Mouse (Mus musculus) left cerebral cortex, postnatal 10 days (tissue): ENCODE data around the gene Rfwd3. TPM values are rescaled to one million over a fixed set of nuclear protein-coding genes. Genes with fewer than 3 reads are reported as not detected.
A peak's percentile ranks its signal among the peaks of the same experiment; 100 is the strongest.
"Not testable (repeated sequence)": the region's sequence is repeated elsewhere in the genome, so short reads cannot be mapped to it uniquely, and the experiment has no call there.

Experiments
- DNase-seq, 2 experiments: peaks; one replicate each; pipeline ENCODE4 v3.0.0; 2021 to 2022; ENCODE audit warnings: low spot score in 2 of 2, mixed read lengths in 1 of 2; ENCODE audit errors: extremely low spot score in 1 of 2
- intact Hi-C: fragments of 180-260 bp; cut with DNase I; formaldehyde crosslinking; loops from one replicate; pipeline ENCODE4 v1.15.1; 2025
- total RNA-seq, 2 experiments: library from RNA; stranded (reverse); gene quantifications; 2 replicates each; pipeline ENCODE4 v1.2.3; 2021

The Rfwd3 gene
- total RNA-seq, 2 experiments from 2014 or later: 17.4 to 17.7 TPM

DNA sequence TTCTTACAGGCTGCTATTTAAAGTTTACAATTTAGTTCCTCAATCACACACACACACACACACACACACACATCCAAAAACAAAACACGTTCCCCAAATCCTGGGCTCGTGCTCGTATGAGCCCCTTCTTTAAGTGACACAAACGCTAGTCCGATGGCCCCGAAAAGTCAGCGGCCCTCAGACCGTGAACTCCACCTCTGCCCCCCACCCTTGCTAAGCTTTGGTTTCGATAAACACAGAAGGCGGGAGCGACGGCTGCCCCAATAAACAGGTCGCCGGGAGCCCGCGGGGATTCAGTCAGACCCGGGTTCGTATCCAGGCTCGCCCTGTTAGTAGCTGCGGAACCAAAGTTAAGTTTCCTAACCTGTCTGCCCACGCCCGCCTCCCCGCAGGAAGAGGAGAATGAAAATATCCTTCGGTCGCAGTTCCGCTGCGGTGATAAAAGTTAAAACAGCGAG lies 630 bp downstream of the Rfwd3 start:
- intact Hi-C loops: no loop called here
- peak; percentile 4 to 62 for DNase-seq

DNA sequence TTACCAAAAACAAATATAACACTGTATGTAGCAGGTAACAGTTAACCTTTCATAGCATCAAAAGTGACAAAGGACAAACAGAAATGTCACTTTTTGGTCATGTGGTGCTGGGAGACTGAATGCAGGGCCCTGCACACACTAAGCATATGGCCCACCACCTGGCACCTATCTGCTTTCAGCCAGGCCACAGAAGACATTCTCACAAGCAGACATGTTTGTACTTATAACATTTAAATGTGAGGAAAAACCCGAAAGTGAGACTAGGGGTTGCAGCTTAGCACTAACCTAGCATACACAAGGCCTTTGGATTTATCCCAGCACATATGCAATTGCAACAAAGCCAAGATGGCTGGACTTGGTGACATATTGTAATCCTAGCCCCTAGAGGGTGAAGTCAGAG lies 2.0 kb downstream of the Rfwd3 start:
- intact Hi-C loops: no loop called here
- no peak for DNase-seq

GRCm38 (mm10) chr8:111291733-111292132 lies 8.3 kb downstream of the Rfwd3 start:
- no peak for DNase-seq
- intact Hi-C loops: no loop called here

DNA sequence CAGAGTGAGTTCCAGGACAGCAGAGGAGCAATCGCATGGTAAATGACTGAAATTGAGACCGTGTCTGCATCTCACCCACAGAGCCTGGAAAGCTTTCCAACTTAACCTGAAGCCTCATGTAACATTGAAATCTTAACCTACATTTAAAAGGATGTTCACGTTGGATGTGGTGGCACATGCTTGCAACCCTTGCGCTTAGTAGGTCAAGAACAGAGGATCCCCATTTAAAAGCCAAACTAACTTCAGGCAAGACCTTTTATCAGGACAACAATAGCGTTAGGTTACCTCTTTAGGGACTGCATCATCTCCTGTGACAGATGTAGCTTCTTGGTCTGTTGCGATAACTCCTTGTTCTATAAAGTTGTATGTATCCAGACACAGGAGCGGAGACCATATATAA lies 9.4 kb downstream of the Rfwd3 start:
- intact Hi-C loops: no loop called here
- no peak for DNase-seq

- no peak for DNase-seq
- intact Hi-C loops: no loop called here
Observed at GRCm38 (mm10) chr8:111285603-111286002, 14.4 kb downstream of the Rfwd3 start.

DNA sequence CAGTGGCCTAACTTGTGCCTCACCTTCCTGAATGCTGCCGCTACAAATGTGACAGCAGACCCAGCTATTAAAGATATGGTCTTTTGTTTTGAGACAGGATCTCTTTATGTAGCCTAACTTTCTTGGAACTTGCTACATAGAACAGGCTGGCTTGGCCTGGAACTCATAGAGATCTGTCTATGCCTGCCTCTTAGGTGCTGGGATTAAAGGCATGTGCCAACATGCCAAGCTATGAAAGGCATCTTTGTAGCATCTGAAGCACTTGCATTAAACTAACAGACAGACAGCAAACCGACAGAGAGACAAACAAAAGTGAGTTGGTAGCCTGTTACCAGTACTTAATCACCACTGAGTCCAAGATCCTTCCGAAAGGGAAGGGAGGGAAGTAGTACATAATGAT lies 17.9 kb downstream of the Rfwd3 start:
- intact Hi-C loops: no loop called here
- no peak for DNase-seq

- intact Hi-C loops: loop anchor here (10.0 kb wide), 1 partner anchor 93 kb away; no protein-coding TSS in a partner anchor
- DNase-seq: no peak
Observed at GRCm38 (mm10) chr8:111268277-111268676, 31.7 kb downstream of the Rfwd3 start.

- DNase-seq: not testable (repeated sequence)
- intact Hi-C loops: loop anchor here (10.0 kb wide), 1 partner anchor 91 kb away; no protein-coding TSS in a partner anchor
Observed at GRCm38 (mm10) chr8:111266161-111266560, 33.9 kb downstream of the Rfwd3 start.

DNA sequence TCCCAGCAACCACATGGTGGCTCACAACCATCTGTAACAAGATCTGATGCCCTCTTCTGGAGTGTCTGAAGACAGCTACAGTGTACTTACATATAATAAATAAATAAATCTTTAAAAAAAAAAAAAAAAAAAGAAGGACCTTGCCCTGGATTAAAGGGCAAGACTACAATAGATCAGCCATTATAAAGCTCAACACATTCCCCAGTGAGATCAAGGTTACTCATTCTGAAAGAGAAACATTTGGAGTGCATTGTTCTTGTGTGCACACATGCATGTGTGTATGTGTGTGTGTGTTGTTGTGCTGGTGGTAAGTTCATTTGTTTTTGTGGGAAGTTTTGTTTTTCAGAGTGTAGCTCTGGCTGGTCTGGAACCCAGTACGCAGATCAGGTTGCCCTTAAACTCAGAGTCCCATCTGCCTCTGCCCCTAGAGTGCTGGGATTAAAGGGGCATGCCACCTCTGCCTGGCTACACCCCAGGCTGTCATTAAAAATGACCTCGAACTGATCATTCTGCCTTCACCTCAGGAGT lies 35.3 kb downstream of the Rfwd3 start:
- intact Hi-C loops: loop anchor here (10.0 kb wide), 1 partner anchor 90 kb away; no protein-coding TSS in a partner anchor

DNA sequence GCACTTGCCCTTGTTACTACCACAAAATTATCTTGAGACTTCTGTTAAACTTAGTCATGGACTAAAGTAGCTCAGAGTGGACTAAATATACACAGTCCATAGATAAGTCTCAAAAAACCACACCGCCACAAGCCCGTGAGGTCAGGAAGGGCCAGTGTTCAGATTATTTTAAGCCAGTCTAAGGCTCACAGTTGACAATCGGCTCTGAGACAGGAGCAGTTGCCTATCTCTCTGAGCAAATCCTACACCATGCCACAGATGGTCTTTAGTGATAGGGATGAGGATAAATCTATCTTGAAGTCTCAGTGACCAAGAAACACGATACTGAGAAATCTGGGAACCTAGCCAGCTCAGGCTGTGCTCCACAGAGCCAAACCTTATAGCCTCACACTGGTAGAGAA lies 38.0 kb downstream of the Rfwd3 start:
- no peak for DNase-seq
- intact Hi-C loops: loop anchor here (10.0 kb wide), 1 partner anchor 87 kb away; no protein-coding TSS in a partner anchor

More for the DNA sequence above, 35.3 kb downstream of the Rfwd3 start:
- DNase-seq: no peak

DNA sequence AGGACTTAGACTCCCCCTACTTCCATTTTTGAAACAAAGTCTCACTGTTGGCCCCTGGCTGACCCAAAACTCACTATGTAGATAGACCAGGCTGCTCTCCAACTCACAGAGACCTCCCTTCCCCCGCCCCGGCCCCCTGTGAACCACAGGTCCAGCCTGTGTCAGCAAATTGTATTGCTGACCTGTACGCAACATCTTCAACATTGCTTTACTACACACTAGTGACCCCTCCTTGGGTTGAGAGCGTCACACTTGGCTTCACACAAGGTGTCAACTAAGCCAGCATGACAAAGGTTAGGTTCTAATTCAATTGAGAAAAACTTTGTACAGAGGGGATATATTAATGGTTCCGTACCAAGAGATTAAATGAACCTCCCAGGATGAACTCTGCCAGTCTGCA lies 39.8 kb downstream of the Rfwd3 start:
- intact Hi-C loops: loop anchor here (10.0 kb wide), 1 partner anchor 85 kb away; no protein-coding TSS in a partner anchor
- no peak for DNase-seq

- intact Hi-C loops: loop anchor here (5.0 kb wide), 1 partner anchor 42 kb away; no protein-coding TSS in a partner anchor
- no peak for DNase-seq
Observed at GRCm38 (mm10) chr8:111259408-111259741, 40.6 kb downstream of the Rfwd3 start.

GRCm38 (mm10) chr8:111258631-111259407 lies 41.2 kb downstream of the Rfwd3 start, which contains the start of gene Glg1:
Gene Glg1 (minus strand): TSS chr8:111259216.
- intact Hi-C loops: loop anchor here (5.0 kb wide), 1 partner anchor 42 kb away; no protein-coding TSS in a partner anchor
- peak; percentile 87 to 96 for DNase-seq

DNA sequence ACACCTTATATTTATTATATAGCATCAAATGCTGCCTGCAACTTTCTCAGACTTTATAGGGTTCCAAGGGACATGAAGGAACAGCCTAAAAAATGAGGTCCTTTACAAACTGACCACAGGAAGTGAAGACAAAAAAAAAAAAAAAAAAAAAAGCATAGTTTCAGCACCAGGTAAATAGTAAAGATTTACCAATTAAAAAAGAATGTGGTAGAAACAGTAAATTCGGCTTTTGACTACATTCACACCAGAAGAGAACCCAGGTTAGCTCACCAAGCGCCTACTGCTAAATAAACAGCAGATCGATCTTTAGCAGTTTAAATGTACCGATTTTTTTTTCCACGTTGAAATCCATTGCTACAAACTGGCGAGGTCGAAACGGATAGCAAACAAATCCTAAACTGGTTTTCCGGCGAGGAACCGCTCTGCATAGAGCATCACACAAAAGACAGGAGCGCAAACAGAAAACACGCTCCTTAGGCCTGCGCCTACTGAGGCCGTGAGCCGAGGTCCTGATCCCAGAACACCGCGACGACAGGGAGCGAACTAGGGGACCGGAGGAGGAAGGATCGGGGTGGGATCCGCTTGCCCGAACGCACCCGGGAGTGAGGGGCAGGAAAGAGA lies 41.9 kb downstream of the Rfwd3 start:
- intact Hi-C loops: loop anchor here (5.0 kb wide), 1 partner anchor 41 kb away; no protein-coding TSS in a partner anchor
- no peak for DNase-seq

- intact Hi-C loops: no loop called here
Observed at GRCm38 (mm10) chr8:111252487-111253112, 47.4 kb downstream of the Rfwd3 start.

GRCm38 (mm10) chr8:111250111-111250510 lies 49.9 kb downstream of the Rfwd3 start:
- DNase-seq: no peak
- intact Hi-C loops: no loop called here

More at GRCm38 (mm10) chr8:111252487-111253112, 47.4 kb downstream of the Rfwd3 start:
- DNase-seq: no peak

- no peak for DNase-seq
- intact Hi-C loops: no loop called here
Observed at GRCm38 (mm10) chr8:111248136-111248535, 51.9 kb downstream of the Rfwd3 start.

- intact Hi-C loops, DNase-seq: not testable (repeated sequence)
Observed at GRCm38 (mm10) chr8:111246864-111247263, 53.2 kb downstream of the Rfwd3 start.

- intact Hi-C loops: no loop called here
- no peak for DNase-seq
Observed at GRCm38 (mm10) chr8:111246287-111246830, 53.7 kb downstream of the Rfwd3 start.
